Mouse (Mus musculus) CD4-positive, CD25-positive, alpha-beta regulatory T cell, adult 2 months (primary cell): Measurements from ENCODE around the gene Il17rb.

Source experiments
- DNase-seq: peaks from one replicate; pipeline ENCODE4 v3.0.0-alpha.2; 2012; ENCODE audit warnings: low read depth, low spot score

Il17rb gene

GRCm38 (mm10) chr14:29968075-29968821 lies 40.4 kb downstream of the Il17rb start, which contains the start of gene Selenok:
TSS of gene Selenok (plus strand) at chr14:29968308.
- DNase-seq: peak; percentile 98

GRCm38 (mm10) chr14:29967611-29968010 lies 41.1 kb downstream of the Il17rb start:
- DNase-seq: no peak

GRCm38 (mm10) chr14:29957393-29957792 lies 51.3 kb downstream of the Il17rb start:
- no peak for DNase-seq

- DNase-seq: no peak
Observed at GRCm38 (mm10) chr14:29950805-29951204, 57.9 kb downstream of the Il17rb start.

GRCm38 (mm10) chr14:29946761-29947309 lies 61.9 kb downstream of the Il17rb start:
- DNase-seq: peak; percentile 43
